Mouse (Mus musculus) cortical plate, adult 2 months (tissue): ENCODE results near the gene Tbx2.

ENCODE experiments used
- CTCF ChIP-seq: fragments of 200-500 bp; IDR thresholded peaks from 2 replicates; pipeline ENCODE4 v1.5.1; 2011; ENCODE audit warnings: mild to moderate bottlenecking, control low read depth, low read length; ENCODE audit not compliant: insufficient read depth; ENCODE audit errors: extremely low read depth
- POLR2A ChIP-seq: fragments of 200-500 bp; IDR thresholded peaks from 2 replicates; pipeline ENCODE4 v1.6.1; 2011; ENCODE audit warnings: mild to moderate bottlenecking, low read length, control low read depth; ENCODE audit not compliant: insufficient read depth; ENCODE audit errors: extremely low read depth

DNA sequence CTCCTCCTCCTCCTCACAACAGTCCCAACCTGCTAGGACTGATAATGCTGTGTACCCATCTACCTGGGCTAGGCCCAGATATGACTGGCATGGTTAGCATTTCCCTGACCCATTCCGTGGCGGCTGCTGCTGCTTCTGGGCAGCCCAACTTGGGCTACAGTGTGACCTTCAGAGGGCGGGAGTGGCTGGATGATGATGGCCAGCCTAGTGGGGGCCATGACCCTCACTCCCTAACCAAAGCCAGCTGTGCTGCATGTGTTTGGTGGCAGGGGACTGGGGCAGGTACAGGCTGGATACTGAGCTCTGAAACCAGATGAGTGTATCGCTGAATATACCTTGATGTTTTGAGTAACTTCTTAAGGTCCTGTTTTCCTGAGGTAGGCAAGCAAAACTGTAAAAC, 8.6 kb upstream of the Tbx2 start:
- TF ChIP-seq CTCF (no peak), POLR2A (no peak)
